In the genomic region with DNA sequence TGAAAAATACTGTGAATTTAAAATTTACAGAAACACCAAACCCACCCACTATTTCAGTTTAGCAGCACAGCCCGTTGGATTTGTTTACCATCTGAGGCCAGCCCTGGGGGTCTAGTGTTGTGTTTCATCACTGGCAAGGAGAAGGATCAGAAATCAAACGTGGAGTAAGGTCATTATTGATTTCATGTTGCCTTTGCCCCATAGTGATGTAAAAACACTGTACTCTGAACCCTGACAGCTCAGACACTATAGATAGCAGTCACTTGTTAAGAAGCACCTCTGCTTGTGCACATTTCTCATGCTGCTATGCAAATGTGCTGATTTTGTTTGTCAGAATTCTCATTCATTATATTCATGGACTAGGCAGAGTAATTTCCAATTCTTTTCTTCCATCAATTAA, we compare ENCODE assay signal across 23 mouse cellular contexts. TPM values are rescaled to one million over a fixed set of nuclear protein-coding genes. Genes with fewer than 3 reads are reported as not detected.
A peak's percentile ranks its signal among the peaks of the same experiment; 100 is the strongest.
DNase-seq lines count a peak whose midpoint lies in the region; ATAC-seq lines count a peak whose summit lies in the region.
"Had no signal": no experiment of that assay in that cellular context is flagged by ENCODE, and none has a peak within 500 bp of the region (broad histone marks: within the 10 kb centered on the region; RNA-seq: fewer than 3 reads in every experiment).

No protein-coding gene starts in this region.

- peak; percentile 46 for DNase-seq in heart, adult 11 months
- no peak for DNase-seq in right cerebral cortex, postnatal 10 days (ENCODE audit: low spot score in 2 of 2)
- no peak for DNase-seq in layer of hippocampus, postnatal 25 days (ENCODE audit: extremely low spot score in 1 of 2, low spot score in 1 of 2)
- DNase-seq in lung, postnatal 14 days: no peak
- DNase-seq: adrenal gland, adult 8-10 months; adrenal gland, postnatal 36 days; B cell, adult 2 months; cerebellum, adult 2 months; cerebellum, postnatal 10 days; gastrocnemius, postnatal 36 days; heart, adult 18-20 months; heart, postnatal 14 days had no signal

- ATAC-seq in heart, embryonic 12.5 days (ENCODE audit: insufficient number of reproducible peaks, low FRiP score): no peak
- peak; percentile 44; the same call in 1 of the 2 replicates for ATAC-seq in liver, embryonic 12.5 days
- peak; percentile 86 for ATAC-seq in liver, embryonic 16.5 days (ENCODE audit: low read depth)
- ATAC-seq: CD4-positive, CD25-positive, alpha-beta regulatory T cell, adult 4 months; forebrain, embryonic 13.5 days had no signal

- H3K4me1 ChIP-seq in heart, embryonic 12.5 days (replicated peaks): no peaks in the 10 kb centered on the region
- H3K4me1 ChIP-seq in liver, embryonic 12.5 days: no peaks in the 10 kb centered on the region
- no peaks in the 10 kb centered on the region for H3K4me1 ChIP-seq in liver, embryonic 16.5 days (ENCODE audit: control insufficient read depth, low read depth, low read length)
- H3K4me1 ChIP-seq: embryonic facial prominence, embryonic 10.5 days; heart, embryonic 10.5 days; heart, embryonic 15.5 days had no signal

- H3K27ac ChIP-seq in heart, embryonic 12.5 days (ENCODE audit: poor library complexity, severe bottlenecking): no peak overlapping the region
- no peak overlapping the region for H3K27ac ChIP-seq in liver, embryonic 12.5 days
- no peak overlapping the region; the same call in 1 of the 2 replicates for H3K27ac ChIP-seq in liver, embryonic 16.5 days (ENCODE audit: low read length)
- H3K27ac ChIP-seq: embryonic facial prominence, embryonic 10.5 days; forebrain, embryonic 13.5 days; heart, embryonic 10.5 days; heart, embryonic 15.5 days; hindbrain, embryonic 10.5 days; hindbrain, embryonic 14.5 days had no signal

- no peak overlapping the region for H3K9ac ChIP-seq in heart, embryonic 12.5 days
- H3K9ac ChIP-seq in liver, embryonic 12.5 days: no peak overlapping the region
- H3K9ac ChIP-seq in liver, embryonic 16.5 days (ENCODE audit: low read depth, low read length): no peak overlapping the region
- H3K9ac ChIP-seq: forebrain, embryonic 13.5 days; heart, embryonic 15.5 days; hindbrain, embryonic 14.5 days had no signal

- no peaks in the 10 kb centered on the region for H3K36me3 ChIP-seq in heart, embryonic 12.5 days
- H3K36me3 ChIP-seq in liver, embryonic 12.5 days: no peaks in the 10 kb centered on the region
- H3K36me3 ChIP-seq in liver, embryonic 16.5 days (ENCODE audit: control insufficient read depth, insufficient read depth): no peaks in the 10 kb centered on the region
- H3K36me3 ChIP-seq: embryonic facial prominence, embryonic 10.5 days; G1E; heart, embryonic 10.5 days; heart, embryonic 15.5 days; hindbrain, embryonic 10.5 days had no signal

- H3K27me3 ChIP-seq in heart, embryonic 12.5 days (replicated peaks): 0 out of 2 replicates have a peak, but pooled peaks cover 4% of the 10 kb centered on the region
- H3K27me3 ChIP-seq in liver, embryonic 12.5 days (replicated peaks): no peaks in the 10 kb centered on the region
- H3K27me3 ChIP-seq in liver, embryonic 16.5 days (ENCODE audit: control insufficient read depth, insufficient read depth, low read depth, low read length): no peaks in the 10 kb centered on the region
- H3K27me3 ChIP-seq: forebrain, embryonic 13.5 days; heart, embryonic 15.5 days had no signal

- 41% methylated on average over 2 of the region's 2 CpGs for WGBS in heart, embryonic 12.5 days
- WGBS in liver, embryonic 12.5 days (ENCODE audit: insufficient replicate concordance): 32% methylated on average over 2 of the region's 2 CpGs
- 30% methylated on average over 2 of the region's 2 CpGs for WGBS in liver, embryonic 16.5 days (ENCODE audit: insufficient replicate concordance)

- no peak overlapping the region for H3K4me3 ChIP-seq in heart, embryonic 12.5 days
- H3K4me3 ChIP-seq in liver, embryonic 12.5 days: no peak overlapping the region
- no peak overlapping the region for H3K4me3 ChIP-seq in liver, embryonic 16.5 days (ENCODE audit: low read depth, low read length)
- H3K4me3 ChIP-seq: embryonic facial prominence, embryonic 10.5 days; forebrain, embryonic 13.5 days; heart, embryonic 10.5 days; heart, embryonic 15.5 days; hindbrain, embryonic 10.5 days had no signal

- H3K4me2 ChIP-seq in heart, embryonic 12.5 days: no peak overlapping the region
- no peak overlapping the region for H3K4me2 ChIP-seq in liver, embryonic 12.5 days
- no peak overlapping the region for H3K4me2 ChIP-seq in liver, embryonic 16.5 days (ENCODE audit: low read depth, low read length)
- H3K4me2 ChIP-seq: forebrain, embryonic 13.5 days; heart, embryonic 15.5 days; hindbrain, embryonic 14.5 days had no signal

- H3K9me3 ChIP-seq in heart, embryonic 12.5 days (replicated peaks): no peaks in the 10 kb centered on the region
- H3K9me3 ChIP-seq in liver, embryonic 12.5 days (replicated peaks): 0 out of 2 replicates have a peak, but pooled peaks cover 4% of the 10 kb centered on the region
- no peaks in the 10 kb centered on the region for H3K9me3 ChIP-seq in liver, embryonic 16.5 days (replicated peaks; ENCODE audit: control insufficient read depth, low read length)
- H3K9me3 ChIP-seq: embryonic facial prominence, embryonic 10.5 days; forebrain, embryonic 13.5 days; heart, embryonic 10.5 days; heart, embryonic 15.5 days; hindbrain, embryonic 10.5 days had no signal

RNA-seq across cellular contexts. Expression of a gene that starts 22.7 kb away (rescaled TPM):
- polyA plus RNA-seq in heart, embryonic 12.5 days (2016; fragmentation: Nextera tagmentation; extraction: Ambion mirVana): 18.7 and 20.3 TPM in 2 replicates
- polyA plus RNA-seq in liver, embryonic 12.5 days (2016; fragmentation: Nextera tagmentation; extraction: Ambion mirVana): 34.8 and 35.2 TPM in 2 replicates
- polyA plus RNA-seq in liver, embryonic 16.5 days (2015; fragmentation: Nextera tagmentation; extraction: Ambion mirVana): 12.8 and 13.7 TPM in 2 replicates
- total RNA-seq in layer of hippocampus, postnatal 25 days (2021): 1 to 10 TPM; 1.1 to 1.9 TPM
